Comparison of ENCODE assay signal across 13 mouse cellular contexts in genomic region chr11:63233172-63233966, GRCm38 (mm10).
DNase-seq lines count a peak whose midpoint lies in the region; ATAC-seq and TF ChIP-seq lines count a peak whose summit lies in the region.
"Had no signal": no experiment of that assay in that cellular context is flagged by ENCODE, and none has a peak within 500 bp of the region (broad histone marks: within the 10 kb centered on the region; RNA-seq: fewer than 3 reads in every experiment).

No protein-coding gene starts in this region.

- H3K9ac ChIP-seq in kidney, postnatal 0 days (ENCODE audit: low read depth, low read length), result no peak overlapping the region
- no peak overlapping the region for H3K9ac ChIP-seq in midbrain, postnatal 0 days (replicated peaks; ENCODE audit: low read length, poor library complexity, severe bottlenecking)
- H3K9ac ChIP-seq in midbrain, embryonic 13.5 days (replicated peaks), result no peak overlapping the region
- H3K9ac ChIP-seq: limb, embryonic 13.5 days had no signal

- 86% methylated on average over 13 of the region's 13 CpGs for WGBS in kidney, postnatal 0 days
- WGBS in midbrain, postnatal 0 days, result 84% methylated on average over 13 of the region's 13 CpGs
- WGBS in midbrain, embryonic 13.5 days, result 79% methylated on average over 13 of the region's 13 CpGs
- 82% methylated on average over 13 of the region's 13 CpGs for WGBS in limb, embryonic 10.5 days
- 70% methylated on average over 13 of the region's 13 CpGs for WGBS in cerebellum, adult 2 months

- H3K4me1 ChIP-seq in kidney, postnatal 0 days (replicated peaks; ENCODE audit: insufficient read depth, low read length), result no peaks in the 10 kb centered on the region
- H3K4me1 ChIP-seq in midbrain, postnatal 0 days (ENCODE audit: insufficient read depth, low read length), result no peaks in the 10 kb centered on the region
- H3K4me1 ChIP-seq in midbrain, embryonic 13.5 days (replicated peaks), result no peaks in the 10 kb centered on the region
- peaks cover 36% of the 10 kb centered on the region for H3K4me1 ChIP-seq in limb, embryonic 10.5 days
- H3K4me1 ChIP-seq in cerebellum, adult 2 months (ENCODE audit: control insufficient read depth, insufficient read depth, low read length), result no peaks in the 10 kb centered on the region

- no peak for ATAC-seq in kidney, postnatal 0 days (replicated peaks; ENCODE audit: low FRiP score, low read depth)
- no peak for ATAC-seq in midbrain, postnatal 0 days (ENCODE audit: low FRiP score)
- no peak for ATAC-seq in midbrain, embryonic 13.5 days

- TF ChIP-seq POLR2A in cerebellum, adult 2 months (IDR thresholded peaks at IDR 0.05; ENCODE audit: borderline replicate concordance, insufficient read depth, low read length), result no peak

- H3K27ac ChIP-seq in kidney, postnatal 0 days, result no peak overlapping the region
- H3K27ac ChIP-seq in midbrain, postnatal 0 days (ENCODE audit: low read depth, low read length), result no peak overlapping the region
- no peak overlapping the region for H3K27ac ChIP-seq in midbrain, embryonic 13.5 days
- 0 out of 2 replicates have a peak overlapping the region, but pooled peaks have one; percentile 3 for H3K27ac ChIP-seq in limb, embryonic 10.5 days
- no peak overlapping the region for H3K27ac ChIP-seq in cerebellum, adult 2 months (ENCODE audit: insufficient read depth, low read length)
- H3K27ac ChIP-seq: gastrocnemius, adult 2 months; limb, embryonic 13.5 days had no signal

- DNase-seq in kidney, postnatal 0 days (ENCODE audit: low spot score), result no peak
- no peak for DNase-seq in kidney, postnatal 10 days
- no peak for DNase-seq in midbrain, postnatal 0 days (ENCODE audit: low spot score)
- DNase-seq in R1 (ENCODE audit: low read depth, low spot score), result peak; percentile 64
- DNase-seq in limb, embryonic 10.5 days (ENCODE audit: low spot score), result no peak
- no peak for DNase-seq in cerebellum, adult 2 months
- DNase-seq: adrenal gland, adult 8-10 months; cerebellum, adult 11 months; gastrocnemius, adult 2 months; kidney, postnatal 36 days had no signal

- H3K9me3 ChIP-seq in kidney, postnatal 0 days (replicated peaks; ENCODE audit: low read length), result no peaks in the 10 kb centered on the region
- H3K9me3 ChIP-seq in midbrain, postnatal 0 days (ENCODE audit: low read length), result no peaks in the 10 kb centered on the region
- H3K9me3 ChIP-seq in midbrain, embryonic 13.5 days, result no peaks in the 10 kb centered on the region
- no peaks in the 10 kb centered on the region for H3K9me3 ChIP-seq in limb, embryonic 10.5 days (replicated peaks)

- no peaks in the 10 kb centered on the region for H3K27me3 ChIP-seq in kidney, postnatal 0 days (ENCODE audit: insufficient read depth, low read length)
- no peaks in the 10 kb centered on the region for H3K27me3 ChIP-seq in midbrain, postnatal 0 days (ENCODE audit: insufficient read depth, low read length)
- H3K27me3 ChIP-seq in midbrain, embryonic 13.5 days, result no peaks in the 10 kb centered on the region
- no peaks in the 10 kb centered on the region for H3K27me3 ChIP-seq in limb, embryonic 10.5 days (ENCODE audit: low read depth, poor library complexity, severe bottlenecking)
- H3K27me3 ChIP-seq in cerebellum, adult 2 months (ENCODE audit: control insufficient read depth, insufficient read depth, low read length), result no peaks in the 10 kb centered on the region
- H3K27me3 ChIP-seq: limb, embryonic 13.5 days had no signal

- no peaks in the 10 kb centered on the region for H3K36me3 ChIP-seq in kidney, postnatal 0 days (ENCODE audit: insufficient read depth, low read length)
- H3K36me3 ChIP-seq in midbrain, postnatal 0 days (ENCODE audit: insufficient read depth, low read length), result no peaks in the 10 kb centered on the region
- H3K36me3 ChIP-seq in midbrain, embryonic 13.5 days, result no peaks in the 10 kb centered on the region
- H3K36me3 ChIP-seq in limb, embryonic 10.5 days, result no peaks in the 10 kb centered on the region
- H3K36me3 ChIP-seq: limb, embryonic 13.5 days had no signal

- no peak overlapping the region for H3K4me2 ChIP-seq in kidney, postnatal 0 days (ENCODE audit: low read length)
- H3K4me2 ChIP-seq in midbrain, postnatal 0 days (ENCODE audit: low read depth, low read length, poor library complexity, severe bottlenecking), result no peak overlapping the region
- no peak overlapping the region for H3K4me2 ChIP-seq in midbrain, embryonic 13.5 days (replicated peaks)
- H3K4me2 ChIP-seq: heart, embryonic 11.5 days; limb, embryonic 13.5 days had no signal

- peak; percentile 63 for TF ChIP-seq CTCF in kidney, postnatal 0 days (IDR thresholded peaks at IDR 0.05; ENCODE audit: low read depth)
- peak; percentile 62 for TF ChIP-seq CTCF in midbrain, postnatal 0 days (IDR thresholded peaks at IDR 0.05)
- TF ChIP-seq CTCF in cerebellum, adult 2 months (IDR thresholded peaks at IDR 0.05; ENCODE audit: borderline replicate concordance, insufficient read depth, low read depth, low read length), result no peak

- no peak overlapping the region for H3K4me3 ChIP-seq in kidney, postnatal 0 days (replicated peaks; ENCODE audit: low read depth, low read length)
- no peak overlapping the region for H3K4me3 ChIP-seq in midbrain, postnatal 0 days (ENCODE audit: low read depth, low read length)
- H3K4me3 ChIP-seq in midbrain, embryonic 13.5 days (replicated peaks), result no peak overlapping the region
- H3K4me3 ChIP-seq in limb, embryonic 10.5 days, result no peak overlapping the region
- no peak overlapping the region for H3K4me3 ChIP-seq in cerebellum, adult 2 months (replicated peaks; ENCODE audit: insufficient read depth, low read depth, low read length)
- H3K4me3 ChIP-seq: gastrocnemius, adult 2 months; limb, embryonic 13.5 days had no signal
